Mouse (Mus musculus): ENCODE measurements around the gene Slc37a3.

GRCm38 (mm10) chr6:39380276-39380675, 2.8 kb upstream of the Slc37a3 start:
- TF ChIP-seq CTCF (IDR thresholded peaks at IDR 0.05; ENCODE audit: low read depth, low read length): no peak
- TF ChIP-seq POLR2A (IDR thresholded peaks at IDR 0.05; ENCODE audit: extremely low read depth, insufficient read depth, low read length): no peak

Measured in liver, adult 2 months (tissue).